Mouse (Mus musculus): Measurements from ENCODE around the gene Btbd9. TPM values are rescaled to one million over a fixed set of nuclear protein-coding genes. Genes with fewer than 3 reads are reported as not detected.

Btbd9 gene
- polyA plus RNA-seq, 1 experiment = 80.3 TPM

- Histone ChIP-seq H3K36me3 (replicated peaks; ENCODE audit: low read length) (no peaks in the 10 kb centered on the region), H3K9me3 (no peaks in the 10 kb centered on the region), H3K4me3 (replicated peaks) (no peak overlapping the region), H3K4me1 (peaks cover 50% of the 10 kb centered on the region), H3K27me3 (replicated peaks) (no peaks in the 10 kb centered on the region)
- TF ChIP-seq FLI1 (IDR thresholded peaks at IDR 0.05; ENCODE audit: low read length) (no peak), GATA1 (IDR thresholded peaks at IDR 0.05; ENCODE audit: borderline replicate concordance, low read length) (no peak)
Observed at GRCm38 (mm10) chr17:30423256-30423852, 152.9 kb downstream of the Btbd9 start.

GRCm38 (mm10) chr17:30422278-30422677 lies 154.0 kb downstream of the Btbd9 start:
- peaks cover 54% of the 10 kb centered on the region for H3K4me1 ChIP-seq
- no peaks in the 10 kb centered on the region for H3K27me3 ChIP-seq (replicated peaks)
- no peak for TF ChIP-seq GATA1 (IDR thresholded peaks at IDR 0.05; ENCODE audit: borderline replicate concordance, low read length)
- TF ChIP-seq FLI1 (IDR thresholded peaks at IDR 0.05; ENCODE audit: low read length) = no peak
- H3K9me3 ChIP-seq = no peaks in the 10 kb centered on the region
- H3K36me3 ChIP-seq (replicated peaks; ENCODE audit: low read length) = no peaks in the 10 kb centered on the region
- H3K4me3 ChIP-seq (replicated peaks) = no peak overlapping the region

GRCm38 (mm10) chr17:30421256-30421655 lies 155.0 kb downstream of the Btbd9 start:
- TF ChIP-seq FLI1 (IDR thresholded peaks at IDR 0.05; ENCODE audit: low read length) = no peak
- TF ChIP-seq GATA1 (IDR thresholded peaks at IDR 0.05; ENCODE audit: borderline replicate concordance, low read length) = no peak
- Histone ChIP-seq H3K4me3 (replicated peaks) (no peak overlapping the region), H3K9me3 (no peaks in the 10 kb centered on the region), H3K27me3 (replicated peaks) (no peaks in the 10 kb centered on the region), H3K4me1 (peaks cover 59% of the 10 kb centered on the region), H3K36me3 (replicated peaks; ENCODE audit: low read length) (peaks cover 3% of the 10 kb centered on the region)

GRCm38 (mm10) chr17:30419494-30419893 lies 156.8 kb downstream of the Btbd9 start:
- H3K9me3 ChIP-seq = no peaks in the 10 kb centered on the region
- H3K36me3 ChIP-seq (replicated peaks; ENCODE audit: low read length) = peaks cover 3% of the 10 kb centered on the region
- H3K27me3 ChIP-seq (replicated peaks) = no peaks in the 10 kb centered on the region
- peaks cover 48% of the 10 kb centered on the region for H3K4me1 ChIP-seq
- H3K4me3 ChIP-seq (replicated peaks) = no peak overlapping the region
- TF ChIP-seq GATA1 (IDR thresholded peaks at IDR 0.05; ENCODE audit: borderline replicate concordance, low read length) = no peak
- no peak for TF ChIP-seq FLI1 (IDR thresholded peaks at IDR 0.05; ENCODE audit: low read length)

GRCm38 (mm10) chr17:30418510-30418909 lies 157.8 kb downstream of the Btbd9 start:
- Histone ChIP-seq H3K4me1 (peaks cover 46% of the 10 kb centered on the region), H3K4me3 (replicated peaks) (no peak overlapping the region), H3K9me3 (no peaks in the 10 kb centered on the region), H3K36me3 (replicated peaks; ENCODE audit: low read length) (peaks cover 3% of the 10 kb centered on the region), H3K27me3 (replicated peaks) (no peaks in the 10 kb centered on the region)
- TF ChIP-seq FLI1 (IDR thresholded peaks at IDR 0.05; ENCODE audit: low read length) (no peak), GATA1 (IDR thresholded peaks at IDR 0.05; ENCODE audit: borderline replicate concordance, low read length) (no peak)

- H3K4me1 ChIP-seq = peaks cover 39% of the 10 kb centered on the region
- H3K9me3 ChIP-seq = no peaks in the 10 kb centered on the region
- no peak for TF ChIP-seq FLI1 (IDR thresholded peaks at IDR 0.05; ENCODE audit: low read length)
- no peak for TF ChIP-seq GATA1 (IDR thresholded peaks at IDR 0.05; ENCODE audit: borderline replicate concordance, low read length)
- no peaks in the 10 kb centered on the region for H3K27me3 ChIP-seq (replicated peaks)
- H3K36me3 ChIP-seq (replicated peaks; ENCODE audit: low read length) = peaks cover 10% of the 10 kb centered on the region
- no peak overlapping the region for H3K4me3 ChIP-seq (replicated peaks)
Observed at GRCm38 (mm10) chr17:30417106-30417505, 159.2 kb downstream of the Btbd9 start.

GRCm38 (mm10) chr17:30415693-30416092 lies 160.6 kb downstream of the Btbd9 start:
- H3K36me3 ChIP-seq (replicated peaks; ENCODE audit: low read length) = peaks cover 23% of the 10 kb centered on the region
- H3K27me3 ChIP-seq (replicated peaks) = no peaks in the 10 kb centered on the region
- H3K4me3 ChIP-seq (replicated peaks) = no peak overlapping the region
- peaks cover 39% of the 10 kb centered on the region for H3K4me1 ChIP-seq
- TF ChIP-seq GATA1 (IDR thresholded peaks at IDR 0.05; ENCODE audit: borderline replicate concordance, low read length) (no peak), FLI1 (IDR thresholded peaks at IDR 0.05; ENCODE audit: low read length) (no peak)
- no peaks in the 10 kb centered on the region for H3K9me3 ChIP-seq

GRCm38 (mm10) chr17:30412991-30413390 lies 163.3 kb downstream of the Btbd9 start:
- TF ChIP-seq FLI1 (IDR thresholded peaks at IDR 0.05; ENCODE audit: low read length) (no peak), GATA1 (IDR thresholded peaks at IDR 0.05; ENCODE audit: borderline replicate concordance, low read length) (no peak)
- Histone ChIP-seq H3K27me3 (replicated peaks) (no peaks in the 10 kb centered on the region), H3K4me1 (peaks cover 21% of the 10 kb centered on the region), H3K4me3 (replicated peaks) (no peak overlapping the region), H3K36me3 (replicated peaks; ENCODE audit: low read length) (peaks cover 23% of the 10 kb centered on the region), H3K9me3 (no peaks in the 10 kb centered on the region)

- H3K4me1 ChIP-seq = peaks cover 24% of the 10 kb centered on the region
- H3K36me3 ChIP-seq (replicated peaks; ENCODE audit: low read length) = peaks cover 17% of the 10 kb centered on the region
- H3K9me3 ChIP-seq = peaks cover 11% of the 10 kb centered on the region
- H3K27me3 ChIP-seq (replicated peaks) = no peaks in the 10 kb centered on the region
- H3K4me3 ChIP-seq (replicated peaks) = no peak overlapping the region
- no peak for TF ChIP-seq FLI1 (IDR thresholded peaks at IDR 0.05; ENCODE audit: low read length)
- no peak for TF ChIP-seq GATA1 (IDR thresholded peaks at IDR 0.05; ENCODE audit: borderline replicate concordance, low read length)
Observed at GRCm38 (mm10) chr17:30406002-30406401, 170.3 kb downstream of the Btbd9 start.

GRCm38 (mm10) chr17:30402871-30403270 lies 173.4 kb downstream of the Btbd9 start:
- Histone ChIP-seq H3K4me1 (peaks cover 18% of the 10 kb centered on the region), H3K9me3 (peaks cover 12% of the 10 kb centered on the region), H3K27me3 (replicated peaks) (no peaks in the 10 kb centered on the region), H3K4me3 (replicated peaks) (no peak overlapping the region), H3K36me3 (replicated peaks; ENCODE audit: low read length) (peaks cover 14% of the 10 kb centered on the region)
- TF ChIP-seq GATA1 (IDR thresholded peaks at IDR 0.05; ENCODE audit: borderline replicate concordance, low read length) = no peak
- TF ChIP-seq FLI1 (IDR thresholded peaks at IDR 0.05; ENCODE audit: low read length) = no peak

Data from megakaryocyte, embryonic 14.5 days (primary cell).